22 mouse cellular contexts compared by ENCODE assay signal in the genomic region with DNA sequence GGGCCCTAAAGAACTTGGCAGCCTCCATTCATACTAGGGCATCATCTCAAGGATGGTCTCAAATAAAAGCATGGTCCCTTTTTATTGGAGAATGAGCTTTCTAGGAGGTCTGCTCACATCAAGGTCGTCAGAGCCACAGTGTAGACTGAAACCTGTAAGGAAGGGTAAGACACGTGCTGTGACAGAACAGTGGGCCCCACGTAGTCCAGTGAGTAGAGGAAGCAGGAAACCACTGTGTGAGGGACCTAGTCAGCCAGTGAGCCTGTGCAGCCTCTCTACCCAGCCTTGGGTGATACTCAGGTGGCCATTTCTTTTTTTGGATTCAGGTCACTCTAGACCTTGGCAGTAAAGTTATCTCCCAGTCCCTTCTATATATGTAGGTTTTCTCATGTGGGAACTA.
DNase-seq lines count a peak whose midpoint lies in the region; ATAC-seq and TF ChIP-seq lines count a peak whose summit lies in the region.
"Had no signal": no experiment of that assay in that cellular context is flagged by ENCODE, and none has a peak within 500 bp of the region (broad histone marks: within the 10 kb centered on the region; RNA-seq: fewer than 3 reads in every experiment).

No protein-coding gene starts in this region.

- no peak for TF ChIP-seq RAD21 in MEL (IDR thresholded peaks at IDR 0.05; ENCODE audit: low read depth, low read length)

- H3K27me3 ChIP-seq in liver, embryonic 16.5 days (ENCODE audit: control insufficient read depth, insufficient read depth, low read depth, low read length), result no peaks in the 10 kb centered on the region
- H3K27me3 ChIP-seq in MEL (ENCODE audit: control insufficient read depth in 1 of 2, insufficient read depth in 2 of 2, low read length in 2 of 2), result no peaks in the 10 kb centered on the region
- no peaks in the 10 kb centered on the region for H3K27me3 ChIP-seq in splenic B cell, adult 2 months (ENCODE audit: control insufficient read depth, insufficient read depth, low read length, poor library complexity, severe bottlenecking)
- H3K27me3 ChIP-seq: embryonic facial prominence, embryonic 13.5 days; heart, embryonic 13.5 days; hindbrain, embryonic 12.5 days had no signal

- 0 out of 2 replicates have a peak, but pooled peaks have one; percentile 16 for ATAC-seq in liver, embryonic 16.5 days (ENCODE audit: low read depth)
- ATAC-seq: forebrain, embryonic 14.5 days; hindbrain, embryonic 16.5 days had no signal

- H3K9me3 ChIP-seq in liver, embryonic 16.5 days (replicated peaks; ENCODE audit: control insufficient read depth, low read length), result no peaks in the 10 kb centered on the region
- H3K9me3 ChIP-seq in MEL (replicated peaks; ENCODE audit: insufficient read depth, low read length), result no peaks in the 10 kb centered on the region
- H3K9me3 ChIP-seq: embryonic facial prominence, embryonic 13.5 days; G1E; heart, embryonic 13.5 days; hindbrain, embryonic 12.5 days had no signal

- H3K9ac ChIP-seq in liver, embryonic 16.5 days (ENCODE audit: low read depth, low read length), result no peak overlapping the region
- H3K9ac ChIP-seq in MEL (ENCODE audit: control insufficient read depth, low read depth, low read length, poor library complexity, severe bottlenecking), result no peak overlapping the region
- H3K9ac ChIP-seq: embryonic facial prominence, embryonic 13.5 days; heart, embryonic 13.5 days; hindbrain, embryonic 12.5 days had no signal

- TF ChIP-seq POLR2A in MEL (IDR thresholded peaks at IDR 0.05; ENCODE audit: control insufficient read depth in 1 of 2, insufficient read depth in 1 of 2, low read depth in 1 of 2, low read length in 2 of 2, poor library complexity in 1 of 2), result 0 out of 4 replicates have a peak, but pooled peaks of 1 of the 2 experiments have one; percentile 20

- 30% methylated on average over 3 of the region's 3 CpGs for WGBS in liver, embryonic 16.5 days (ENCODE audit: insufficient replicate concordance)

- no peak for TF ChIP-seq CTCF in MEL (IDR thresholded peaks at IDR 0.05 in 2 of 3, conservative IDR thresholded peaks at IDR 0.05 in 1 of 3; ENCODE audit: control insufficient read depth in 1 of 3, insufficient read depth in 1 of 3, low read depth in 2 of 3, low read length in 3 of 3, poor library complexity in 1 of 3, severe bottlenecking in 1 of 3)

- H3K27ac ChIP-seq in liver, embryonic 16.5 days (ENCODE audit: low read length), result no peak overlapping the region
- no peak overlapping the region for H3K27ac ChIP-seq in MEL (ENCODE audit: control insufficient read depth, low read depth, low read length)
- H3K27ac ChIP-seq: embryonic facial prominence, embryonic 13.5 days; gastrocnemius, adult 2 months; heart, embryonic 13.5 days; hindbrain, embryonic 12.5 days had no signal

- peaks cover 5% of the 10 kb centered on the region for H3K36me3 ChIP-seq in liver, embryonic 16.5 days (ENCODE audit: control insufficient read depth, insufficient read depth)
- H3K36me3 ChIP-seq in MEL (ENCODE audit: control insufficient read depth in 1 of 2, insufficient read depth in 2 of 2, low read length in 2 of 2), result no peaks in the 10 kb centered on the region; a peak in 1 of 4 replicates
- H3K36me3 ChIP-seq in splenic B cell, adult 2 months (ENCODE audit: control insufficient read depth, insufficient read depth, low read length, poor library complexity, severe bottlenecking), result peaks cover 2% of the 10 kb centered on the region

- H3K4me2 ChIP-seq in liver, embryonic 16.5 days (ENCODE audit: low read depth, low read length), result no peak overlapping the region
- H3K4me2 ChIP-seq: embryonic facial prominence, embryonic 13.5 days; heart, embryonic 13.5 days; hindbrain, embryonic 12.5 days had no signal

- DNase-seq in liver, result no peak
- DNase-seq in CD4-positive helper T cell, adult 2 months (ENCODE audit: low read depth, low spot score), result peak; percentile 16
- DNase-seq in MEL (ENCODE audit: low read depth, low spot score), result no peak
- DNase-seq in splenic B cell, adult 2 months (ENCODE audit: low read depth, low spot score), result peak; percentile 68
- no peak for DNase-seq in right cerebral cortex, postnatal 25 days
- no peak for DNase-seq in T-cell, adult 2 months (ENCODE audit: low spot score)
- no peak for DNase-seq in left cerebral cortex, adult 9 months (ENCODE audit: low spot score in 2 of 2)
- DNase-seq: adrenal gland, adult 2 months; cerebellum, adult 18-20 months; cerebellum, adult 9-11 months; cerebellum, postnatal 36 days; gastrocnemius, adult 2 months; gastrocnemius, postnatal 25 days; heart, postnatal 4 days; kidney, adult 11 months had no signal

- no peak overlapping the region for H3K4me3 ChIP-seq in liver, embryonic 16.5 days (ENCODE audit: low read depth, low read length)
- no peak overlapping the region for H3K4me3 ChIP-seq in MEL (ENCODE audit: control insufficient read depth in 1 of 2, insufficient read depth in 1 of 2, low read depth in 2 of 2, low read length in 2 of 2)
- H3K4me3 ChIP-seq: embryonic facial prominence, embryonic 13.5 days; gastrocnemius, adult 2 months; heart, embryonic 13.5 days; hindbrain, embryonic 12.5 days had no signal

- H3K79me2 ChIP-seq in MEL (ENCODE audit: control insufficient read depth, insufficient read depth, low read length, poor library complexity), result no peaks in the 10 kb centered on the region

- no peak for TF ChIP-seq EP300 in MEL (IDR thresholded peaks at IDR 0.05; ENCODE audit: low read depth in 1 of 2, low read length in 2 of 2)

- no peaks in the 10 kb centered on the region for H3K4me1 ChIP-seq in liver, embryonic 16.5 days (ENCODE audit: control insufficient read depth, low read depth, low read length)
- peaks cover 0 to 4% of the 10 kb centered on the region in 2 experiments; a peak in 1 of 4 replicates for H3K4me1 ChIP-seq in MEL (ENCODE audit: control insufficient read depth in 1 of 2, insufficient read depth in 2 of 2, low read length in 2 of 2)
- H3K4me1 ChIP-seq: embryonic facial prominence, embryonic 13.5 days; heart, embryonic 13.5 days; hindbrain, embryonic 12.5 days had no signal

TF ChIP-seq in MEL, 35 proteins besides CTCF, POLR2A, EP300 and RAD21:
- no peak for TF ChIP-seq MEF2A (IDR thresholded peaks at IDR 0.05; ENCODE audit: extremely low read depth, insufficient replicate concordance, low read depth, low read length, poor library complexity, severe bottlenecking)
- TF ChIP-seq POLR2AphosphoS2 (IDR thresholded peaks at IDR 0.05; ENCODE audit: low read length), result peak; percentile 66; the same call in 1 of the 2 replicates

Comparison
In these comparisons a context has a peak if more than half of its experiments do, and no peak if none do; other contexts are left out.
1. DNase-seq: peak in CD4-positive helper T cell, adult 2 months (single experiment) and splenic B cell, adult 2 months (single experiment); none in liver (single experiment), MEL (single experiment), right cerebral cortex, postnatal 25 days (single experiment), T-cell, adult 2 months (single experiment) and left cerebral cortex, adult 9 months (0 of 2).